Mouse (Mus musculus) embryonic facial prominence, embryonic 15.5 days (tissue): ENCODE results near the gene Pigb. TPM values are rescaled to one million over a fixed set of nuclear protein-coding genes. Genes with fewer than 3 reads are reported as not detected.
A peak's percentile ranks its signal among the peaks of the same experiment; 100 is the strongest.

Source experiments
- ATAC-seq: fragments of 200-750 bp; cut with Nextera tagmentation; 2 replicates; pipeline ENCODE4 v1.8.0; 2017; ENCODE audit warnings: low read depth, moderate TSS enrichment; ENCODE audit not compliant: insufficient number of reproducible peaks, low FRiP score, low TSS enrichment
- H3K27ac ChIP-seq: fragments of 300-500 bp; sonication (generic); replicated peaks from 2 replicates; pipeline ENCODE4 v1.5.1; 2015; ENCODE audit warnings: mild to moderate bottlenecking, inconsistent platforms
- H3K27me3 ChIP-seq: fragments of 300-500 bp; sonication (generic); 2 replicates; pipeline ENCODE4 v1.6.1; 2015; ENCODE audit warnings: inconsistent platforms
- H3K36me3 ChIP-seq: fragments of 300-500 bp; sonication (generic); 2 replicates; pipeline ENCODE4 v1.6.1; 2015; ENCODE audit warnings: mild to moderate bottlenecking, inconsistent platforms
- H3K4me1 ChIP-seq: fragments of 300-500 bp; sonication (generic); 2 replicates; pipeline ENCODE4 v1.6.1; 2015; ENCODE audit warnings: inconsistent platforms
- H3K4me2 ChIP-seq: fragments of 300-500 bp; sonication (generic); replicated peaks from 2 replicates; pipeline ENCODE4 v1.6.1; 2015; ENCODE audit warnings: mild to moderate bottlenecking, inconsistent platforms
- H3K4me3 ChIP-seq: fragments of 300-500 bp; sonication (generic); replicated peaks from 2 replicates; pipeline ENCODE4 v1.5.1; 2015; ENCODE audit warnings: mild to moderate bottlenecking, inconsistent platforms
- H3K9ac ChIP-seq: fragments of 300-500 bp; sonication (generic); 2 replicates; pipeline ENCODE4 v1.6.1; 2015; ENCODE audit warnings: inconsistent platforms
- H3K9me3 ChIP-seq: fragments of 300-500 bp; sonication (generic); replicated peaks from 2 replicates; pipeline ENCODE4 v1.6.1; 2016; ENCODE audit warnings: inconsistent platforms
- WGBS: fragments of 180-500 bp; shearing (Covaris S2); methylation state at CpG from one replicate; pipeline ENCODE4 v1.1.7; 2015; 5-methylcytosine and 5-hydroxymethylcytosine counted together
- polyA plus RNA-seq: library from polyadenylated mRNA; unstranded; fragments of >200 nt; fragmentation: Nextera tagmentation; extraction: Ambion mirVana; gene quantifications from 2 replicates; pipeline ENCODE4 v1.2.1, GENCODE M21; 2015

Pigb gene
- polyA plus RNA-seq, 1 experiment from 2014 or later: 15.0 TPM

- ATAC-seq: no peak
- Histone ChIP-seq H3K9me3 (no peaks in the 10 kb centered on the region), H3K27me3 (no peaks in the 10 kb centered on the region), H3K4me1 (peaks cover 27% of the 10 kb centered on the region), H3K9ac (0 out of 2 replicates have a peak overlapping the region, but pooled peaks have one; percentile 12), H3K4me3 (peak overlapping the region; percentile 52; the same call in 1 of the 2 replicates), H3K4me2 (peak overlapping the region; percentile 95), H3K27ac (no peak overlapping the region), H3K36me3 (no peaks in the 10 kb centered on the region)
- 69% methylated on average over 10 of the region's 10 CpGs for WGBS
Measured at GRCm38 (mm10) chr9:73045711-73046110, 5.5 kb upstream of the Pigb start.

GRCm38 (mm10) chr9:73045204-73045603 lies 5.0 kb upstream of the Pigb start:
- Histone ChIP-seq H3K9ac (peak overlapping the region; percentile 47), H3K27me3 (no peaks in the 10 kb centered on the region), H3K4me2 (peak overlapping the region; percentile 95), H3K36me3 (no peaks in the 10 kb centered on the region), H3K4me1 (peaks cover 30% of the 10 kb centered on the region), H3K4me3 (peak overlapping the region; percentile 52), H3K9me3 (no peaks in the 10 kb centered on the region), H3K27ac (no peak overlapping the region)
- 5% methylated on average over 7 of the region's 7 CpGs for WGBS
- ATAC-seq: no peak

- H3K36me3 ChIP-seq: no peaks in the 10 kb centered on the region
- no peak within 1 kb of the TSS for H3K27ac ChIP-seq
- H3K4me1 ChIP-seq: peaks cover 32% of the 10 kb centered on the region
- H3K9ac ChIP-seq: peak within 1 kb of the TSS; percentile 47
- peak within 1 kb of the TSS; percentile 52 for H3K4me3 ChIP-seq
- ATAC-seq: peak; percentile 75
- WGBS: 1% methylated on average over 41 of the region's 41 CpGs
- H3K4me2 ChIP-seq: peak within 1 kb of the TSS; percentile 95
- H3K27me3 ChIP-seq: no peaks in the 10 kb centered on the region
- no peaks in the 10 kb centered on the region for H3K9me3 ChIP-seq
Measured at GRCm38 (mm10) chr9:73044146-73045079, 4.2 kb upstream of the Pigb start, which contains the start of gene Rab27a. TSS of gene Rab27a (plus strand) at chr9:73044854.

GRCm38 (mm10) chr9:73039222-73039945 lies 794 bp downstream of the Pigb start:
- under 1% methylated on average over 49 of the region's 49 CpGs for WGBS
- H3K27ac ChIP-seq: peak overlapping the region; percentile 85
- peak overlapping the region; percentile 75 for H3K4me3 ChIP-seq
- no peaks in the 10 kb centered on the region for H3K9me3 ChIP-seq
- H3K4me2 ChIP-seq: peak overlapping the region; percentile 67
- H3K27me3 ChIP-seq: no peaks in the 10 kb centered on the region
- peaks cover 23% of the 10 kb centered on the region for H3K4me1 ChIP-seq
- peak; percentile 88 for ATAC-seq
- peak overlapping the region; percentile 80 for H3K9ac ChIP-seq
- no peaks in the 10 kb centered on the region for H3K36me3 ChIP-seq

- no peak overlapping the region for H3K27ac ChIP-seq
- no peak overlapping the region for H3K4me3 ChIP-seq
- no peaks in the 10 kb centered on the region for H3K27me3 ChIP-seq
- no peak overlapping the region for H3K4me2 ChIP-seq
- H3K4me1 ChIP-seq: no peaks in the 10 kb centered on the region
- WGBS: 93% methylated on average over 1 of the region's 1 CpGs
- peaks cover 42% of the 10 kb centered on the region for H3K36me3 ChIP-seq
- no peaks in the 10 kb centered on the region for H3K9me3 ChIP-seq
- no peak for ATAC-seq
- no peak overlapping the region for H3K9ac ChIP-seq
Measured at GRCm38 (mm10) chr9:73033406-73033805, 6.8 kb downstream of the Pigb start.

GRCm38 (mm10) chr9:73031421-73031820 lies 8.8 kb downstream of the Pigb start:
- H3K27me3 ChIP-seq: no peaks in the 10 kb centered on the region
- no peak overlapping the region for H3K9ac ChIP-seq
- 71% methylated on average over 4 of the region's 4 CpGs for WGBS
- no peaks in the 10 kb centered on the region for H3K4me1 ChIP-seq
- H3K27ac ChIP-seq: no peak overlapping the region
- no peak overlapping the region for H3K4me3 ChIP-seq
- ATAC-seq: no peak
- no peak overlapping the region for H3K4me2 ChIP-seq
- H3K36me3 ChIP-seq: peaks cover 42% of the 10 kb centered on the region
- H3K9me3 ChIP-seq: no peaks in the 10 kb centered on the region

GRCm38 (mm10) chr9:73030443-73030842 lies 9.7 kb downstream of the Pigb start:
- Histone ChIP-seq H3K9me3 (no peaks in the 10 kb centered on the region), H3K4me2 (no peak overlapping the region), H3K4me3 (no peak overlapping the region), H3K27me3 (no peaks in the 10 kb centered on the region), H3K9ac (no peak overlapping the region), H3K27ac (no peak overlapping the region), H3K4me1 (no peaks in the 10 kb centered on the region), H3K36me3 (peaks cover 42% of the 10 kb centered on the region)
- no peak for ATAC-seq
- 88% methylated on average over 1 of the region's 1 CpGs for WGBS

- no peak overlapping the region for H3K27ac ChIP-seq
- ATAC-seq: peak; percentile 43; the same call in 1 of the 2 replicates
- H3K4me2 ChIP-seq: no peak overlapping the region
- no peak overlapping the region for H3K9ac ChIP-seq
- H3K27me3 ChIP-seq: no peaks in the 10 kb centered on the region
- no peak overlapping the region for H3K4me3 ChIP-seq
- 29% methylated on average over 17 of the region's 17 CpGs for WGBS
- H3K36me3 ChIP-seq: peaks cover 22% of the 10 kb centered on the region
- H3K4me1 ChIP-seq: no peaks in the 10 kb centered on the region
- H3K9me3 ChIP-seq: no peaks in the 10 kb centered on the region
Measured at GRCm38 (mm10) chr9:73025818-73026636, 14.2 kb downstream of the Pigb start.

- Histone ChIP-seq H3K9ac (no peak overlapping the region), H3K36me3 (peaks cover 53% of the 10 kb centered on the region)
Measured at GRCm38 (mm10) chr9:73020566-73021097, 19.5 kb downstream of the Pigb start.

GRCm38 (mm10) chr9:73019841-73020240 lies 20.3 kb downstream of the Pigb start:
- Histone ChIP-seq H3K9me3 (no peaks in the 10 kb centered on the region), H3K4me2 (no peak overlapping the region), H3K27me3 (no peaks in the 10 kb centered on the region), H3K9ac (no peak overlapping the region), H3K4me3 (no peak overlapping the region), H3K27ac (no peak overlapping the region), H3K4me1 (no peaks in the 10 kb centered on the region), H3K36me3 (peaks cover 59% of the 10 kb centered on the region)
- 85% methylated on average over 10 of the region's 10 CpGs for WGBS
- no peak for ATAC-seq

More at GRCm38 (mm10) chr9:73020566-73021097, 19.5 kb downstream of the Pigb start:
- Histone ChIP-seq H3K9me3 (no peaks in the 10 kb centered on the region), H3K4me1 (no peaks in the 10 kb centered on the region), H3K27me3 (no peaks in the 10 kb centered on the region), H3K4me2 (no peak overlapping the region), H3K27ac (no peak overlapping the region), H3K4me3 (no peak overlapping the region)
- no peak for ATAC-seq
- WGBS: 89% methylated on average over 5 of the region's 5 CpGs
